Mouse (Mus musculus) embryonic facial prominence, embryonic 13.5 days (tissue): ENCODE results near the gene Foxp1. TPM values are rescaled to one million over a fixed set of nuclear protein-coding genes. Genes with fewer than 3 reads are reported as not detected.

Experiments
- ATAC-seq: fragments of 200-750 bp; cut with Nextera tagmentation; 2 replicates; pipeline ENCODE4 v1.8.0; 2017; ENCODE audit warnings: low read depth; ENCODE audit not compliant: insufficient number of reproducible peaks, insufficient read depth, low FRiP score, low TSS enrichment
- H3K27ac ChIP-seq: fragments of 300-500 bp; sonication (generic); 2 replicates; pipeline ENCODE4 v1.5.1; 2015; ENCODE audit warnings: moderate library complexity, mild to moderate bottlenecking, inconsistent platforms
- H3K27me3 ChIP-seq: fragments of 300-500 bp; sonication (generic); 2 replicates; pipeline ENCODE4 v1.6.1; 2015; ENCODE audit warnings: mild to moderate bottlenecking, inconsistent platforms
- H3K36me3 ChIP-seq: fragments of 300-500 bp; sonication (generic); 2 replicates; pipeline ENCODE4 v1.6.1; 2015; ENCODE audit warnings: mild to moderate bottlenecking, inconsistent platforms
- H3K4me1 ChIP-seq: fragments of 300-500 bp; sonication (generic); 2 replicates; pipeline ENCODE4 v1.6.1; 2015; ENCODE audit warnings: inconsistent platforms
- H3K4me2 ChIP-seq: fragments of 300-500 bp; sonication (generic); 2 replicates; pipeline ENCODE4 v1.6.1; 2015; ENCODE audit warnings: moderate library complexity, mild to moderate bottlenecking, inconsistent platforms
- H3K4me3 ChIP-seq: fragments of 300-500 bp; sonication (generic); 2 replicates; pipeline ENCODE4 v1.5.1; 2015; ENCODE audit warnings: mild to moderate bottlenecking, inconsistent platforms
- H3K9ac ChIP-seq: fragments of 300-500 bp; sonication (generic); 2 replicates; pipeline ENCODE4 v1.6.1; 2015; ENCODE audit warnings: mild to moderate bottlenecking, inconsistent platforms
- H3K9me3 ChIP-seq: fragments of 300-500 bp; sonication (generic); 2 replicates; pipeline ENCODE4 v1.6.1; 2016; ENCODE audit warnings: inconsistent platforms
- WGBS: fragments of 180-500 bp; shearing (Covaris S2); methylation state at CpG from one replicate; pipeline ENCODE4 v1.1.7; 2015; ENCODE audit warnings: mixed read lengths; 5-methylcytosine and 5-hydroxymethylcytosine counted together
- polyA plus RNA-seq: library from polyadenylated mRNA; unstranded; fragments of >200 nt; fragmentation: Nextera tagmentation; extraction: Ambion mirVana; gene quantifications from 2 replicates; pipeline ENCODE4 v1.2.1, GENCODE M21; 2015

Gene Foxp1
- polyA plus RNA-seq, 1 experiment from 2014 or later, result 66.7 TPM

- Histone ChIP-seq H3K9me3 (no peaks in the 10 kb centered on the region), H3K4me2 (no peak overlapping the region), H3K9ac (no peak overlapping the region), H3K27ac (no peak overlapping the region), H3K4me3 (no peak overlapping the region), H3K36me3 (no peaks in the 10 kb centered on the region), H3K27me3 (peaks cover 14% of the 10 kb centered on the region), H3K4me1 (peaks cover 56% of the 10 kb centered on the region)
- 15% methylated on average over 10 of the region's 12 CpGs for WGBS
- ATAC-seq, result no peak
These were observed 259.2 kb downstream of the Foxp1 start for GRCm38 (mm10) chr6:99263061-99263885.

- Histone ChIP-seq H3K9ac (no peak overlapping the region), H3K27me3 (peaks cover 14% of the 10 kb centered on the region), H3K36me3 (no peaks in the 10 kb centered on the region), H3K9me3 (no peaks in the 10 kb centered on the region), H3K4me2 (no peak overlapping the region), H3K27ac (no peak overlapping the region), H3K4me1 (peaks cover 52% of the 10 kb centered on the region), H3K4me3 (no peak overlapping the region)
- WGBS, result 40% methylated on average over 4 of the region's 4 CpGs
- no peak for ATAC-seq
These were observed 260.8 kb downstream of the Foxp1 start for GRCm38 (mm10) chr6:99261737-99262130.

- H3K4me3 ChIP-seq, result no peak overlapping the region
- ATAC-seq, result no peak
- no peak overlapping the region for H3K27ac ChIP-seq
- no peaks in the 10 kb centered on the region for H3K9me3 ChIP-seq
- peaks cover 46% of the 10 kb centered on the region for H3K4me1 ChIP-seq
- no peak overlapping the region for H3K4me2 ChIP-seq
- no peak overlapping the region for H3K9ac ChIP-seq
- H3K36me3 ChIP-seq, result no peaks in the 10 kb centered on the region
- peaks cover 14% of the 10 kb centered on the region for H3K27me3 ChIP-seq
- WGBS, result 51% methylated on average over 11 of the region's 11 CpGs
These were observed 261.4 kb downstream of the Foxp1 start for GRCm38 (mm10) chr6:99260941-99261736.

GRCm38 (mm10) chr6:99258346-99258745 lies 264.2 kb downstream of the Foxp1 start:
- 53% methylated on average over 5 of the region's 5 CpGs for WGBS
- no peak overlapping the region for H3K4me2 ChIP-seq
- ATAC-seq, result no peak
- no peaks in the 10 kb centered on the region for H3K9me3 ChIP-seq
- no peak overlapping the region for H3K27ac ChIP-seq
- no peak overlapping the region for H3K9ac ChIP-seq
- H3K36me3 ChIP-seq, result no peaks in the 10 kb centered on the region
- H3K27me3 ChIP-seq, result peaks cover 6% of the 10 kb centered on the region; the same call in 1 of the 2 replicates
- H3K4me3 ChIP-seq, result no peak overlapping the region
- H3K4me1 ChIP-seq, result peaks cover 21% of the 10 kb centered on the region

- no peaks in the 10 kb centered on the region for H3K9me3 ChIP-seq
- 65% methylated on average over 2 of the region's 2 CpGs for WGBS
- no peak overlapping the region for H3K4me3 ChIP-seq
- peaks cover 6% of the 10 kb centered on the region; the same call in 1 of the 2 replicates for H3K27me3 ChIP-seq
- H3K4me2 ChIP-seq, result no peak overlapping the region
- peaks cover 15% of the 10 kb centered on the region for H3K4me1 ChIP-seq
- H3K36me3 ChIP-seq, result no peaks in the 10 kb centered on the region
- ATAC-seq, result no peak
- no peak overlapping the region for H3K27ac ChIP-seq
- no peak overlapping the region for H3K9ac ChIP-seq
These were observed 264.8 kb downstream of the Foxp1 start for GRCm38 (mm10) chr6:99257676-99258075.

- no peak overlapping the region for H3K27ac ChIP-seq
- H3K4me1 ChIP-seq, result no peaks in the 10 kb centered on the region
- 0 out of 2 replicates have a peak, but pooled peaks cover 3% of the 10 kb centered on the region for H3K27me3 ChIP-seq
- H3K36me3 ChIP-seq, result no peaks in the 10 kb centered on the region
- H3K4me3 ChIP-seq, result no peak overlapping the region
- ATAC-seq, result no peak
- no peaks in the 10 kb centered on the region for H3K9me3 ChIP-seq
- 75% methylated on average over 8 of the region's 8 CpGs for WGBS
- no peak overlapping the region for H3K9ac ChIP-seq
- no peak overlapping the region for H3K4me2 ChIP-seq
These were observed 269.2 kb downstream of the Foxp1 start for GRCm38 (mm10) chr6:99253331-99253730.

GRCm38 (mm10) chr6:99252816-99253215 lies 269.7 kb downstream of the Foxp1 start:
- H3K4me1 ChIP-seq, result no peaks in the 10 kb centered on the region
- 58% methylated on average over 5 of the region's 5 CpGs for WGBS
- no peaks in the 10 kb centered on the region for H3K9me3 ChIP-seq
- H3K4me3 ChIP-seq, result no peak overlapping the region
- no peak overlapping the region for H3K4me2 ChIP-seq
- no peaks in the 10 kb centered on the region for H3K36me3 ChIP-seq
- H3K9ac ChIP-seq, result no peak overlapping the region
- no peak overlapping the region for H3K27ac ChIP-seq
- 0 out of 2 replicates have a peak, but pooled peaks cover 3% of the 10 kb centered on the region for H3K27me3 ChIP-seq
- ATAC-seq, result no peak

- Histone ChIP-seq H3K9ac (no peak overlapping the region), H3K4me3 (no peak overlapping the region), H3K36me3 (no peaks in the 10 kb centered on the region), H3K4me1 (no peaks in the 10 kb centered on the region), H3K9me3 (no peaks in the 10 kb centered on the region), H3K27me3 (0 out of 2 replicates have a peak, but pooled peaks cover 3% of the 10 kb centered on the region), H3K4me2 (no peak overlapping the region), H3K27ac (no peak overlapping the region)
- WGBS, result 79% methylated on average over 4 of the region's 4 CpGs
- ATAC-seq, result 0 out of 2 replicates have a peak, but pooled peaks have one; percentile 32
These were observed 270.6 kb downstream of the Foxp1 start for GRCm38 (mm10) chr6:99251924-99252323.

GRCm38 (mm10) chr6:99251222-99251621 lies 271.3 kb downstream of the Foxp1 start:
- H3K27me3 ChIP-seq, result 0 out of 2 replicates have a peak, but pooled peaks cover 3% of the 10 kb centered on the region
- H3K9ac ChIP-seq, result no peak overlapping the region
- H3K9me3 ChIP-seq, result no peaks in the 10 kb centered on the region
- H3K4me3 ChIP-seq, result no peak overlapping the region
- no peak overlapping the region for H3K27ac ChIP-seq
- 81% methylated on average over 3 of the region's 3 CpGs for WGBS
- H3K36me3 ChIP-seq, result no peaks in the 10 kb centered on the region
- no peak for ATAC-seq
- H3K4me1 ChIP-seq, result no peaks in the 10 kb centered on the region
- no peak overlapping the region for H3K4me2 ChIP-seq

- Histone ChIP-seq H3K9me3 (no peaks in the 10 kb centered on the region), H3K27me3 (no peaks in the 10 kb centered on the region), H3K36me3 (no peaks in the 10 kb centered on the region), H3K9ac (no peak overlapping the region), H3K27ac (no peak overlapping the region), H3K4me3 (no peak overlapping the region), H3K4me2 (no peak overlapping the region), H3K4me1 (no peaks in the 10 kb centered on the region)
- 84% methylated on average over 5 of the region's 5 CpGs for WGBS
- ATAC-seq, result no peak
These were observed 273.0 kb downstream of the Foxp1 start for GRCm38 (mm10) chr6:99249496-99250030.

GRCm38 (mm10) chr6:99248396-99248795 lies 274.1 kb downstream of the Foxp1 start:
- Histone ChIP-seq H3K4me1 (no peaks in the 10 kb centered on the region), H3K27me3 (no peaks in the 10 kb centered on the region), H3K36me3 (no peaks in the 10 kb centered on the region), H3K9ac (no peak overlapping the region), H3K27ac (no peak overlapping the region), H3K9me3 (no peaks in the 10 kb centered on the region), H3K4me3 (no peak overlapping the region), H3K4me2 (no peak overlapping the region)
- 84% methylated on average over 8 of the region's 8 CpGs for WGBS
- ATAC-seq, result no peak
